Mouse (Mus musculus) skeletal muscle tissue, adult 2 months (tissue): Measurements from ENCODE around the gene Erbb2.

Source experiments
- DNase-seq: peaks from one replicate; pipeline ENCODE4 v3.0.0-alpha.2; 2012; ENCODE audit warnings: low read depth, low spot score

Erbb2 gene

DNA sequence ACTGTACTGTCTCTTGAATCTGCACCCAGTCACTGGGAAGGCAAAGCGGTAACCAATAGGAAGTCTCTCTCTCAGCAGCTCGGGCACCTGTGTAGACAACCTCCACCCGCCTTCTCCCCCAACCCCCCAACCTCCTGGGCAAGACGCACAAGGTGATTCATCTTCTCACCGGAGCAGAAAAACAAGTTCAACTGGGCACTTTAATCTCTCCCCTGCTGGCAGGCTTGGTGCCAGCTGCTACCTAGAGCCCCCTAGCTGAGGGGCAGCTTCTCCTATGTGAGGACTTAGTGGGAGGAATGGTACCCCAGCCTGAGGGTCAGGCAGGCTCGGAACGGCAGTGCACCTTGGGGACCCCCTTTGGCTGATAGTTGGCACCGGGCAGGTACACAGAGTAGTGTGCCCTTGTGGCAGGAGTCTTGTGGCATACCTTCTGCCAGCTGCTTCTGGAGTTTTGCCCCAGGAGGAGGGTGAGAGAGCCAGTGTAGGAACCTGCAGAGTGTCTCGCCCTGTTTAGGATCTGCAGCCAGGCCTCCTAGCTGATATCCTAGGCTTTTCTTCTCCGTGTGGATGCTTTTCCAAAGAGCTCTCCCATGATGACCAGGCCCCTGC lies 6.8 kb downstream of the Erbb2 start:
- DNase-seq: no peak

DNA sequence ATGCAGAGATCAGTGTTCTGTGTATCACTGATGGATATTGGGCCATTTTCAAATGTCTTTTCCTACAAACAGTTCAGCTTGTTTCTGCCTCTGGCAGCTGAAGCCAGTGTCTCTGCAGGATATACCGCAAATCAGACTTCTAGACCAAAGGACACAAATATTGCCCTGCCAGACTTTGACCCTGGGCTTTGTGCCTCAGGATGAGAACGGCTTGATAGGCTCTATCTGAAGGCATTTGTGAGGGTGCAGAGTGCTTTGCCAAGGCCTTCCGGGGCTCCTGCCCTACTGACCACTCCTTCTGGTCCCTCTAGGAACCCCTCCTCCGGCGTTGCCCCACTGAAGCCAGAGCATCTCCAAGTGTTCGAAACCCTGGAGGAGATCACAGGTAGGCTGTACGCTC lies 14.3 kb downstream of the Erbb2 start:
- DNase-seq: no peak

- no peak for DNase-seq
Measured at GRCm38 (mm10) chr11:98428436-98428835, 16.2 kb downstream of the Erbb2 start.

GRCm38 (mm10) chr11:98431743-98432502 lies 19.7 kb downstream of the Erbb2 start:
- no peak for DNase-seq

DNA sequence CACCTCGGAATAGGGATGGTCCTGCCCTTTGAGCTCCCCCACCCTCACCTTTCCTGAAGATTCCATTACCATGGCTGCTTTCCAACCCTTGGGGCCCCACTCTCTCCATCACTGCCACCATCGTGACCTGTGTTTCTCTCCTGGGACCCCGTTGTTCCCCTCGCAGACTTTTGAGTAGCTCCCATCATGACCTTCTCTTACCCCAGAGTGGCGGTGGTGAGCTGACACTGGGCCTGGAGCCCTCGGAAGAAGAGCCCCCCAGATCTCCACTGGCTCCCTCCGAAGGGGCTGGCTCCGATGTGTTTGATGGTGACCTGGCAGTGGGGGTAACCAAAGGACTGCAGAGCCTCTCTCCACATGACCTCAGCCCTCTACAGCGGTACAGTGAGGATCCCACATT lies 23.5 kb downstream of the Erbb2 start:
- no peak for DNase-seq

DNA sequence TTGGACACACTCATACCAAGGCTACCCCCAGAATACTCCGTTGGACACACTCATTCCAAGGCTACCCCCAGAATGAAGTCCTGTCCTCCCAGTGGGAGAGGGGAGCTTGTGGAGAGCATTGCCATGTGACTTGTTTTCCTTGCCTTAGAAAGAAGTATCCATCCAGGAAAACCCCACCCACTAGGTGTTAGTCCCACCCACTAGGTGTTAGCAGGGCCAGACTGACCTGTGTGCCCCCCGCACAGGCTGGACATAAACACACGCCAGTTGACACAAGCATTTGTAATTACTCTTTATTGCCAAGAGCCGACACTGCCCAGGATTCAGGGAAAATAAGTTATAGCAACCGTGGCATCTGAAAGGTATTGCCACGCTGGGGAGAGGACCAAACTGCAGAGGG lies 25.2 kb downstream of the Erbb2 start:
- no peak for DNase-seq

GRCm38 (mm10) chr11:98438331-98439158 lies 26.3 kb downstream of the Erbb2 start, which contains the start of gene Mien1:
TSS of gene Mien1 (minus strand) at chr11:98438991.
- DNase-seq: peak; percentile 89

DNA sequence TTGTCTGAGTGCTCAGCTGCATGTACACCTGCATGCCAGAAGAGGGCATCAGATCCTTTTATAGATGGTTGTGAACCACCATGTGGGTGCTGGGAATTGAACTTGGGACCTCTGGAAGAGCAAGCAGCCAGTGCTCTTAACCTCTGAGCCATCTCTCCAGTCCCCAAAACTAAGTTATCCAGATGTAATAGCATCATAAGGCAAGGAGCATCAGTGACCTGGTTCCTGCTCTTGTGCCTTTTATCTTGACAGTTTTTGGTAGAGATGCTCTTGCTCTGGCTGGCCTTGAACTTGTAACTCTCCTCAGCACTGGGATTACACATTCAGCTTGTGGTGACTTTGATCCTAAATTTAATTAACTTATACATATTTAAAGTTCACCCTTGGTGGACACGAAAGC lies 31.4 kb downstream of the Erbb2 start:
- no peak for DNase-seq

GRCm38 (mm10) chr11:98445238-98445637 lies 33.0 kb downstream of the Erbb2 start:
- no peak for DNase-seq

DNA sequence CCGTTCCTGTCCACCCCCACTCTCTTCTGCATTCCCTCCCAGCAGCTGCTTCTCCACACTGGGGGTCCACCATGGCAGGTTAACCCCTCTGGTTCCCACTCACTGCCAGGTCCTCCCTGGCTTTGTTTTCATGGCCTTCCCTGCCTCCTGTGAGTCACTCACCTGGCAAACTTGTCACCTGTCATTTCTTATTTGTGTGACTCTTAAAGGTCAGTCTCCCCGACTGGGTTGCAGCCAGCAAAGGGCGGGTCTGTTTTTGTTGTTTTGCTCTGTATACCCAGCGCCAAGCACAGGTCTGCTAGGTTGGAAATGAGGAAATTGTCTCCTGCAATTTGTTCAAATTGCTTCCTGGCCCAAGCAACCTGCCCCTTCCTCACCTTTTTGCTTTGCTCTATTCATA lies 33.4 kb downstream of the Erbb2 start:
- DNase-seq: no peak

DNA sequence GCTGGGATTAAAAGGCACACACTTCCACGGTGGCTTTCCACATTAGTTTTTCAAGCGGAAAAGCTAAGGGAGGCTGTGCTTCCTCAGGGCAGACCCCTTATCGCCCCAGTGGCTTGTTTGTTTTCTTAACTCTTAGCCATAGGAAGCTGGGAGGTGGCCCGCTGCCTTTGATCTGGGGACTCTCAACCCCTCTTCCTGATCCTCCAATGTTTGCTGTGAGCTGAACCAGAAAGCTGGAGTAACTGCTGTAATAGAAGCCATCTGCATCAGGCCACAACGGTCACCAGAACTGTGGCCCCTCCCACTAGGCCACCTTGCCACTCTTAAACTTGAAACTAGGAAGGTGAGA lies 33.9 kb downstream of the Erbb2 start, which contains the start of gene Grb7:
Grb7 (plus strand) TSS at position 182 of the 349 bp plus-strand sequence.
- no peak for DNase-seq

DNA sequence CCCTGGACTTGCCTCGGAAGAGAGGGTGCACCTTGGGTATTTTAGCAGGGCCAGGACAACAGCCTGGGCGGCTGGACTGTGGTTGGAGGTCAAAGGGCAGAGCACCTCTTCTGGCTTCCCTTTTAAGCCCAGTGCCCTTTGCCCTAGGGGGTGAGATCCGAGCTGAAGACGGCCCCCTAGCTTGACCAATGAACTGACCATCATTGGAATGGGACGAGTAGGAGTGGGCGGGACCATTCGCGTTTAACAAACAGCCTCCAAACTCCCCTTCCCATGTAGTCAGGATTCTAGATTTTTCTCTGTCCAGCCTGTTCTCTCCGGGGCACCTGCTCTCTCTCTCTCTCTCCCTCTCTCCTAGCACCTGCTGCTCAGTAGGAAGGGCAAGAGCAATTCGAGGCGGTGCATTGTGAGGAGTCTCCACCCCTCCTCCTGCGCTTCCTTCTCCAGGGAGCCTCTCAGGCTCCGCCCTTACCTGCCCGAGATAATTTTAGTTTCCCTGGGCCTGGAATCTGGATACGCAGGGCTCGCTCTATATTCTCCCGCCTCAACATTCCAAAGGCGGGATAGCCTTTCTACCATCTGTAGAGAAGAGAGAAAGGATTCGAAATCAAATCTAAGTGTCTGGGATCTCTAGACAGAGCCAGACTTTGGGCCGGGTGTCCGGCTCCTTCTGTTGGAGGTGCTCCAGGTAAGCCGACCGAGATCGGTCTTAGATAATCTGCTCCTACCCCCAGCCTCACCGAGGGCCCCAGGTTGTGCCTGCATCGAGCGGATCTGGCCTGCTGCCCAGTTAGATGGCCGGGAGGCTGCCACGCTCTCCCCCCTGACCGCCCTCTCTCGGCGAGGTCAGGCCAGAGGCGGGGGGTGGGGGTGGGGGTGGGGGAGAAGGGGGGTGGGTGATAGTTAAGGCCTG lies 34.5 kb downstream of the Erbb2 start:
- DNase-seq: no peak

DNA sequence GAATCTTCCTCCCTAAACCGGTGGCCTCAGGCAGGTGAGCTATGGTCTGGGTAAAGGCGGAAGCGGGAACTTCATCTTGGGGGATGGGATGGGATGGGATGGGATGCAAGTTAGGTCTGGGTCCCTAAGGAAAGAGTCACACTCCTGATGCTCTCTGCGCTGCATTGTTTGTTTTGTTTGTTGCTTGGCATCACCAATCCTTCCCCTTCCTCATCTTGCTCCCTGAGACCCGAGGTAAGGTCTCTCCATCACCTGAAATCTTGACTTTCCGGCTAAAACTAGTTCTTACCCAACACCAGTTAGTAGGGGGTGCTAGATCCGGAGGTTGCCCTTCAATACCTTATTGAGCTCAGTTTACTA lies 35.2 kb downstream of the Erbb2 start:
- no peak for DNase-seq

DNA sequence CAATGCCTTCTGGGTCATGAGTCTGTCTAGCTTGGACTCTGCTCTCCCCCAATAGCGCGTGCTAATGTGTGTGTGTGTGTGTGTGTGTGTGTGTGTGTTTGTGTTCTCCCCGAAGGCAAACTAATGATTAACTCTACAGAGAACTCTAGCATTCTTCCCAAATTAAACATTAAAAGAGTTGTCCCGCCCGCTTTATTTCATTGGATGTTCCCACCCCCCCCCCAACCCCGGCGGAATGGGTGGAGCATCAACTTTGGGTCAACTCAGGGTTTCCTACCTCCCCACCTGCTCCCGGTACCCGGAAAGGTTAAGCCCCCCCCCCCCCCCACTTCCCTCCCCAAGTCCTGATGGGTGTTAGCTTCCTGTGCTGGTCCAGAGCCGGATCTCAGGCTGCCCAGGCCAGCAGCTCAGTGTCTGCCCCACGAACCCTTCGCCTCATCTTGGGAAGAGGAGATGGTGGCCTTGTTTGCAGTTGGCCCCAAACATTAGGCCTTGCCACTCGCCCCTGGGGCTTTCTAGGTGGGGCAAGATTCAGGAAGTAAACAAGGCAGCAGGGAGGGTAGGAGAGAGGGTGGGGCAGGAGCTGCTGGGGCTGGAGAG lies 36.0 kb downstream of the Erbb2 start:
- no peak for DNase-seq

DNA sequence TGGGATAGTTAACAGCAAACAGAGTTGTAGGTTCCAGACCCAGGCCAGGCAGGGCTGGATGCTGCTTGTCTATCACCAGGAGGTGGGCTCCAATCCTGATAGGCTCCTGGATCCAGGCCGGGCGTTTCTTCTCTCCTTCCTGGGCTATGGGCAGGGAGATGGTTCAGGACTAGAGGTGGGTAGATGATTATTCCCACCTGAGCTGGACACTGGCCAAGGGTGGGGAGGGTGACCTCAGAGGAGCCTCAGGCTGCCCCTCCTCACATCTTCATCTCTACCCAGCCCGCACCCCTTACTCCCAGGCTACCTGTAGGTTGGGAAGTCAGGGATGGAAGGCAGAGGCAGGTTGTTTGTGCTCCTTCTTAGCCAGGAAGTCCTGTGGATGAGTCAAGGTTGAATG lies 37.1 kb downstream of the Erbb2 start:
- DNase-seq: no peak

- DNase-seq: no peak
Measured at GRCm38 (mm10) chr11:98449921-98450771, 37.9 kb downstream of the Erbb2 start.

- DNase-seq: no peak
Measured at GRCm38 (mm10) chr11:98455484-98455883, 43.2 kb downstream of the Erbb2 start.

GRCm38 (mm10) chr11:98456545-98456944 lies 44.3 kb downstream of the Erbb2 start:
- no peak for DNase-seq

GRCm38 (mm10) chr11:98456945-98457344 lies 44.7 kb downstream of the Erbb2 start:
- no peak for DNase-seq
